Mouse (Mus musculus) splenic B cell, adult 2 months (primary cell): ENCODE data around the gene Alpi.

ENCODE experiments used
- DNase-seq: peaks from one replicate; pipeline ENCODE4 v3.0.0-alpha.2; 2011; ENCODE audit warnings: low read depth, low spot score
- H3K27me3 ChIP-seq: 2 replicates; pipeline ENCODE4 v1.6.1; 2012; ENCODE audit warnings: mild to moderate bottlenecking, low read length, moderate library complexity, mixed read lengths; ENCODE audit not compliant: control insufficient read depth, poor library complexity, insufficient read depth, severe bottlenecking
- H3K36me3 ChIP-seq: 2 replicates; pipeline ENCODE4 v1.6.1; 2012; ENCODE audit warnings: mild to moderate bottlenecking, low read length, moderate library complexity, mixed read lengths; ENCODE audit not compliant: control insufficient read depth, poor library complexity, insufficient read depth, severe bottlenecking

Gene Alpi

DNA sequence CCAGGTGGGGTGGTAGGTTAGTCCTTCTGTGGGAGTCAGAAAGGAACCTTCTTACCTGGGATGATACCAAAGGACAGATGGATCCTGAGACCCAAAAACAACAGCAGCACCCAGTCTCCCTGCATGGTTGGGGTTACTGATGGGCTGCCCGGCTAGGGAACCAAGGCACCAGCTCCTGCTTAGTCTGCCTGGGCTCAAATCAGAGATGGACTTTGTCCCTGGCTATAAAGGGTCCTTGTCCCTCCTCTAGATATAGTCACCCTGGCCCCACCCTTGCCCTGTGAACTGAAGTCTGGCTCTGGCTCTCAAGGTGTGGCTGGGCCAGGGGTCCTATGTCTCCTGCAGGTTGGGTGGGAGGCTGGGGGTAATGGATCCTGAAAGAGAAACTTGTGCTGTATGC is at the start of gene Alpi:
Alpi (minus strand) TSS at position 196 of the 400 bp plus-strand sequence.
- Histone ChIP-seq H3K27me3 (no peaks in the 10 kb centered on the region), H3K36me3 (no peaks in the 10 kb centered on the region)
- no peak for DNase-seq

- peak; percentile 8 for DNase-seq
- H3K27me3 ChIP-seq = no peaks in the 10 kb centered on the region
- H3K36me3 ChIP-seq = no peaks in the 10 kb centered on the region
These were observed 48.0 kb upstream of the Alpi start for GRCm38 (mm10) chr1:87149422-87149821.

GRCm38 (mm10) chr1:87143141-87143540 is 41.7 kb upstream of the Alpi start:
- Histone ChIP-seq H3K36me3 (no peaks in the 10 kb centered on the region), H3K27me3 (no peaks in the 10 kb centered on the region)
- DNase-seq = no peak

DNA sequence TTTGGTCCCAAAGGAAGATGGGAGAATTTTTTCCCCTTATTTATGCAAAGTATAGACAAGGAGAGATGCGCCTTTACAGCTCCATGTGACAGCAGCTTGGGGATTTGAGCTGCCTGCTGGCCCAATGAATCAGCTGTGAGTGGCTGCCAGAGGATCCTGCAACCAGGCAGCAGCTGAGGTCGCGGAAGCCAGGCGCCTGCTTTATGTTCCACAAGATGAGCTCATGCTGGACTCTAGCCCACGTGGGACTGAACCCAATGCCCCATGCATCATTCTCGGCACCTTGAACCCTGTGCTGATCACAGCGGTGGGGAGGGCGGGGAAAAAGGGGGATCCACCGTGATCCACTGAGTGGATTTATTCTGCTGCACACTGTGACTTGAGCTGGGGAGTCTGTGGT is 41.0 kb upstream of the Alpi start:
- H3K27me3 ChIP-seq = no peaks in the 10 kb centered on the region
- no peak for DNase-seq
- no peaks in the 10 kb centered on the region for H3K36me3 ChIP-seq

GRCm38 (mm10) chr1:87141550-87141949 is 40.1 kb upstream of the Alpi start:
- DNase-seq = no peak
- no peaks in the 10 kb centered on the region for H3K27me3 ChIP-seq
- H3K36me3 ChIP-seq = no peaks in the 10 kb centered on the region

- DNase-seq = no peak
- no peaks in the 10 kb centered on the region for H3K27me3 ChIP-seq
- H3K36me3 ChIP-seq = no peaks in the 10 kb centered on the region
These were observed 30.4 kb upstream of the Alpi start for GRCm38 (mm10) chr1:87131803-87132202.

DNA sequence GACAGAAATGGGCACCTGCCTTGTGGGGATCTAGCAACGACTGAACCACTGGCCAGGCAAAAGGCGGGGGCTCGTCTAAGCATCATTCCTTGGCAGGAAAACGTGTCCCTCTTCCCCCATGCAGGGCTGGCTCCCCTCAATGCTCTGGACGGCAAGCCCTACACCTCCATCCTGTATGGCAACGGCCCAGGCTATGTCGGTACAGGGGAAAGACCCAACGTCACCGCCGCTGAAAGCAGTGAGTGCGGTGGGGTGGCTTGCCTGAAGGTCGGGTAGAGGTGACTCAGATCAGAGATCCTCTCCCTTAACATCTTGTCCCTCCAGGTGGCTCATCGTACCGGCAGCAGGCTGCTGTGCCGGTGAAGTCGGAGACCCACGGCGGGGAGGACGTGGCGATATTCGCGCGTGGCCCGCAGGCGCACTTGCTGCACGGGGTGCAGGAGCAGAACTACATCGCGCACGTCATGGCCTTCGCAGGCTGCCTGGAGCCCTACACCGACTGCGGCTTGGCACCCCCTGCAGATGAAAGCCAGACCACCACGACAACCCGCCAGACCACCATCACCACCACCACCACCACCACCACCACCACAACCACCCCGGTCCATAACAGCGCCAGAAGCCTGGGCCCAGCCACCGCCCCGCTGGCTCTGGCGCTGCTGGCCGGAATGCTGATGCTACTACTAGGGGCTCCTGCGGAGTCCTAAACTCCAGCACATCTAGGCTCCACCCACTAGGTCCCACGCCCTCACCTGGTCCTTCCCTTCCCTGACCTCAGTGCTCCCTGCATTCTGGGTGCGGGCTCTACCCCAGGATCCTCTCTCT is 26.0 kb upstream of the Alpi start:
- Histone ChIP-seq H3K36me3 (no peaks in the 10 kb centered on the region), H3K27me3 (no peaks in the 10 kb centered on the region)
- DNase-seq = no peak

DNA sequence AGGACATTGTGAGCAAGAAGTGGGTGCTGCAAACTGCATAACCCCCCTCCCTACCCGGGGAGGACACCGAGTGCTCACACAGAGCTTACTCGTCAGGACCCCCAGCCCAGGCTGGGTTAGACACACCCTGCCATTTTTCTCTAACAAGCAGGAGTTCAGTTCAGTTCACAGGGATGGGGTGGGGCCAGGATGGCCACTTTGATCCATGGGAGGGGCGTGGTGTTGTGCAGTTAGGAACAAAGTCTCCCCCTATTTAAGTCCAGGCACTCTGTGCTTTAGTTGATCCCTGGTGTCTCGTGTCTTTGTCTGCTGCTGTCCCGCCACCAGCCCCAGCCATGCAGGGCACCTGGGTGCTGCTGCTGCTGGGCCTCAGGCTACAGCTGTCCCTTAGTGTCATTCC is 23.3 kb upstream of the Alpi start, which contains the start of gene Akp3:
Akp3 (plus strand) TSS at position 301 of the 400 bp plus-strand sequence.
- DNase-seq = no peak
- Histone ChIP-seq H3K36me3 (no peaks in the 10 kb centered on the region), H3K27me3 (no peaks in the 10 kb centered on the region)

DNA sequence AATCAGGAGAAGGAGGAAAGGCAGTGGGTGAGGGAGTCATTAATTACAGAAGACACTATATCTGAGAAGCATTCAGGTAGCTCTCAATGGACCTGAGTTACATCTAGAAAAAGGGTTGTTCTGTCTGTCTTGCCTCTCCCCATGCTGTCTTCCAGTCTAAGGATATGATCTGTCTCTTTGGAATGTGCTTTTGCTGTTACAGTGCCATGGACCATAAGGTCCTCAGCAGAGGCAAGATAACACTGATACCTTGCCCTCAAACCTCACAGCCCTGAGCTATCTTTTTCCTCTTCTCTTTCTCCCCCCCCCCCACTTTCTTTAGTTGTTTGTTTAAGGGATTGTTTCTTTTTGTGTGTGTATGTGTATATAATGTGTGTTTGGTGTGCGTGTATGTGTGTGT is 13.4 kb upstream of the Alpi start:
- Histone ChIP-seq H3K36me3 (no peaks in the 10 kb centered on the region), H3K27me3 (no peaks in the 10 kb centered on the region)
- no peak for DNase-seq

GRCm38 (mm10) chr1:87111719-87112354 is 10.4 kb upstream of the Alpi start:
- DNase-seq = peak; percentile 28
- Histone ChIP-seq H3K36me3 (no peaks in the 10 kb centered on the region), H3K27me3 (no peaks in the 10 kb centered on the region)

DNA sequence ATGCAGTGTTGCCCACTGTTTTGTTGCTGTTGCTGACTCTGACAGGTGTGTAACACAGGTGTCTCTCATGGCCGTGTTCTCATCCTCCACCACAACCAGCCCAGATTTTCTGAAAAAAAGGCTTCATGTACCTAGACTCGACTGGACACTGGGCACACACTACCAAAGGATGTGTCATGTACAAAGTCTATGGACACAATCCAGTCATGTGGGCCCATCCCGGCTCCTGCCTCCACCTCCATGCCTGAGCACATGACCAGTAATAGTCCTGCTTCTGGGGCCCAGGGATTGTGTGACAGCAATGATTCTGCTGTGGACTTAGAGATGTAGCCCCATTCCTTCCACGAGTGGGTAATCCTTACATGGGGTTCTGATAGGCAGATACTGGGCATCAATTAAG is 7.2 kb upstream of the Alpi start:
- no peaks in the 10 kb centered on the region for H3K36me3 ChIP-seq
- no peak for DNase-seq
- no peaks in the 10 kb centered on the region for H3K27me3 ChIP-seq

DNA sequence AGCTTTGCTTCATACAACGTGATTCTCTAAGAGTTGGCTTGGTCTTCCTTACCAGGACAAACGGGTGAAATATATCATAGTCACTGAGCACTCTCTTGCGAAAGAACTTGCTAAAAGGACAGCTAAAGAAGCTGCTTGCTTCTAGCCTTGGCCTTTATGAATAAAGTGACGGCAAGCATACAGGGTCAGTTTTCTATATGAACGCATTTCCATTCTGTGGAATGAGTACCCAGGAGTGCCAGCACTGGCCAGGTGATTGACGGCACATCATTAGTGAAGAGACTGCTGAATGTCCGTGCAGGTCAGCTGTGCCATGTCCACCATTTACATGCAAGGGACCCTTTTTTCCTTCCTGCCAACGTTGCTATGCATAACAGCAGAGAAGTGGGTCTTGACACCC is 5.1 kb upstream of the Alpi start:
- Histone ChIP-seq H3K27me3 (no peaks in the 10 kb centered on the region), H3K36me3 (no peaks in the 10 kb centered on the region)
- DNase-seq = no peak

GRCm38 (mm10) chr1:87103936-87104335 is 2.5 kb upstream of the Alpi start:
- DNase-seq = no peak
- no peaks in the 10 kb centered on the region for H3K27me3 ChIP-seq

GRCm38 (mm10) chr1:87102114-87102513 is 708 bp upstream of the Alpi start:
- DNase-seq = no peak
- Histone ChIP-seq H3K27me3 (no peaks in the 10 kb centered on the region), H3K36me3 (no peaks in the 10 kb centered on the region)

More at GRCm38 (mm10) chr1:87103936-87104335, 2.5 kb upstream of the Alpi start:
- H3K36me3 ChIP-seq = no peaks in the 10 kb centered on the region

DNA sequence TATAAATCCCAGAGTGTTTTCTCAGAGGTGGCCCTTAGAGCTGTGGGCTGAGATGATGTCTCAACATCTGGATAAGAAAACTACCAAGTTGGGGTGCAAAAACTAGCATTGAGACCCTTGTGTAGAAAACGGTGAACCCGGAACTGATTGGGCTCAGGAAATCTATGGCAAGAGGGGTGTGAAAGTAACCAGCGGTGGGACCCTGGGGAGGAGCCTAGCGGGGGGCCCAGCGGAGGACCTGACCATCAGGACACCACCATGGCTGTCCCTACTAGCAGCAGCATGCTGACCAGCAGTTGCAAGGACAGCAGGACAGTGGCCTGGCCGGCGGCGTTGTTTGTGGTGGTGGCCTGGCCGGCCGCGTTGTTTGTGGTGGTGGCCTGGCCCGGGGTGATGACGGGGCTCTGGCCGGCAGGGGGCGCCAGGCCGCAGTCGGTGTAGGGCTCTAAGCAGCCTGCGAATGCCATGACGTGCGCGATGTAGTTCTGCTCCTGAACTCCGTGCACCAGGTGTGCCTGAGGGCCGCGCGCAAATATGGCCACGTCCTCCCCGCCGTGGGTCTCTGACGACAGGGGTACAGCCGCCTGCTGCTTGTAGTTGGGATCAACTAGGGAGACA is 2.9 kb downstream of the Alpi start:
- DNase-seq = peak; percentile 51
- Histone ChIP-seq H3K27me3 (no peaks in the 10 kb centered on the region), H3K36me3 (no peaks in the 10 kb centered on the region)
